Mouse (Mus musculus) kidney, postnatal 4 days (tissue): ENCODE measurements around the gene Rgs6.

ENCODE experiments used
- DNase-seq, 2 experiments: peaks; one replicate each; pipeline ENCODE4 v3.0.0; 2021; ENCODE audit warnings: mixed read lengths in 2 of 2

Rgs6 gene

GRCm38 (mm10) chr12:82880711-82881110 lies 292.6 kb downstream of the Rgs6 start:
- DNase-seq = no peak

- DNase-seq = no peak
These were observed 295.0 kb downstream of the Rgs6 start for GRCm38 (mm10) chr12:82883079-82883478.

GRCm38 (mm10) chr12:82894971-82895838 lies 307.1 kb downstream of the Rgs6 start:
- no peak for DNase-seq

- no peak for DNase-seq
These were observed 317.7 kb downstream of the Rgs6 start for GRCm38 (mm10) chr12:82905773-82906172.

- DNase-seq = no peak
These were observed 322.8 kb downstream of the Rgs6 start for GRCm38 (mm10) chr12:82910846-82911245.

- DNase-seq = no peak
These were observed 326.0 kb downstream of the Rgs6 start for GRCm38 (mm10) chr12:82914127-82914526.

- peak; percentile 18 to 20 for DNase-seq
These were observed 332.1 kb downstream of the Rgs6 start for GRCm38 (mm10) chr12:82920146-82920545.

- no peak for DNase-seq
These were observed 333.4 kb downstream of the Rgs6 start for GRCm38 (mm10) chr12:82921287-82922015.

- no peak for DNase-seq
These were observed 334.9 kb downstream of the Rgs6 start for GRCm38 (mm10) chr12:82922856-82923506.

GRCm38 (mm10) chr12:82932706-82933461 lies 344.8 kb downstream of the Rgs6 start:
- peak; percentile 29 to 35 for DNase-seq

- DNase-seq = no peak
These were observed 347.1 kb downstream of the Rgs6 start for GRCm38 (mm10) chr12:82935121-82935762.

GRCm38 (mm10) chr12:82935767-82936166 lies 347.7 kb downstream of the Rgs6 start:
- DNase-seq = no peak

- DNase-seq = no peak
These were observed 352.4 kb downstream of the Rgs6 start for GRCm38 (mm10) chr12:82940461-82940860.

GRCm38 (mm10) chr12:82946507-82946906 lies 358.4 kb downstream of the Rgs6 start:
- peak; percentile 87 to 89 for DNase-seq

GRCm38 (mm10) chr12:82961111-82961510 lies 373.0 kb downstream of the Rgs6 start:
- DNase-seq = peak; percentile 15 to 21

- DNase-seq = no peak
These were observed 373.8 kb downstream of the Rgs6 start for GRCm38 (mm10) chr12:82961852-82962251.

GRCm38 (mm10) chr12:82970521-82971105 lies 382.5 kb downstream of the Rgs6 start:
- no peak for DNase-seq

GRCm38 (mm10) chr12:82971176-82971575 lies 383.1 kb downstream of the Rgs6 start:
- DNase-seq = peak in 1 of 2 experiments; percentile 13

GRCm38 (mm10) chr12:82972661-82973060 lies 384.6 kb downstream of the Rgs6 start:
- no peak for DNase-seq

GRCm38 (mm10) chr12:82973771-82974170 lies 385.7 kb downstream of the Rgs6 start:
- no peak for DNase-seq

- DNase-seq = no peak
These were observed 390.2 kb downstream of the Rgs6 start for GRCm38 (mm10) chr12:82978275-82978674.

- no peak for DNase-seq
These were observed 394.6 kb downstream of the Rgs6 start for GRCm38 (mm10) chr12:82982716-82983115.
